Mouse (Mus musculus) liver, embryonic 14.5 days (tissue): ENCODE data around the gene Muc13. TPM values are rescaled to one million over a fixed set of nuclear protein-coding genes. Genes with fewer than 3 reads are reported as not detected.
A peak's percentile ranks its signal among the peaks of the same experiment; 100 is the strongest.

ENCODE experiments used
- ATAC-seq: fragments of 200-750 bp; cut with Nextera tagmentation; 2 replicates; pipeline ENCODE4 v1.8.0; 2017; ENCODE audit warnings: moderate number of reproducible peaks, mild to moderate bottlenecking, moderate library complexity; ENCODE audit not compliant: insufficient read depth
- DNase-seq, 3 experiments: peaks; one replicate each; pipeline ENCODE4 v3.0.0-alpha.2; 2012 to 2013; ENCODE audit warnings: low read depth in 3 of 3, low spot score in 3 of 3
- H3K27ac ChIP-seq: fragments of 300-500 bp; sonication (generic); 2 replicates; pipeline ENCODE4 v1.5.1; 2014; ENCODE audit warnings: moderate library complexity, mild to moderate bottlenecking, control low read depth, inconsistent platforms
- H3K27me3 ChIP-seq: fragments of 300-500 bp; sonication (generic); 2 replicates; pipeline ENCODE4 v1.6.1; 2014; ENCODE audit warnings: mild to moderate bottlenecking, low read length, moderate library complexity; ENCODE audit not compliant: control insufficient read depth, insufficient read depth
- H3K36me3 ChIP-seq: fragments of 300-500 bp; sonication (generic); replicated peaks from 2 replicates; pipeline ENCODE4 v1.6.1; 2014; ENCODE audit warnings: low read depth; ENCODE audit not compliant: control insufficient read depth, insufficient read depth
- H3K4me1 ChIP-seq, 2 experiments: fragments of 200-500 bp in 1 of 2; fragments of 300-500 bp in 1 of 2; sonication (generic) in 1 of 2; replicated peaks; 2 replicates each; pipeline ENCODE4 v1.6.1; 2012 to 2014; ENCODE audit warnings: antibody characterized with exemption in 1 of 2, inconsistent platforms in 1 of 2, low read length in 1 of 2; ENCODE audit not compliant: control insufficient read depth in 2 of 2, insufficient read depth in 2 of 2
- H3K4me2 ChIP-seq: fragments of 300-500 bp; sonication (generic); 2 replicates; pipeline ENCODE4 v1.6.1; 2014; ENCODE audit warnings: low read depth, mild to moderate bottlenecking, control low read depth, moderate library complexity
- H3K4me3 ChIP-seq, 2 experiments: fragments of 200-500 bp in 1 of 2; fragments of 300-500 bp in 1 of 2; sonication (generic) in 1 of 2; 2 replicates each; pipeline ENCODE4 v1.5.1; 2012 to 2014; ENCODE audit warnings: low read depth in 2 of 2, low read length in 2 of 2, mild to moderate bottlenecking in 2 of 2, control low read depth in 1 of 2, inconsistent platforms in 1 of 2, moderate library complexity in 1 of 2; ENCODE audit not compliant: insufficient read depth in 1 of 2
- H3K9ac ChIP-seq: fragments of 300-500 bp; sonication (generic); replicated peaks from 2 replicates; pipeline ENCODE4 v1.6.1; 2014; ENCODE audit warnings: mild to moderate bottlenecking, control low read depth, moderate library complexity
- H3K9me3 ChIP-seq: fragments of 300-500 bp; sonication (generic); 2 replicates; pipeline ENCODE4 v1.6.1; 2016; ENCODE audit warnings: low read length, mixed read lengths; ENCODE audit not compliant: control insufficient read depth
- CTCF ChIP-seq: IDR thresholded peaks from 2 replicates; pipeline ENCODE4 v1.5.1; 2016; ENCODE audit warnings: antibody characterized with exemption, low read depth, control low read depth
- EP300 ChIP-seq: IDR thresholded peaks from 2 replicates; pipeline ENCODE4 v1.6.1; 2016; ENCODE audit warnings: antibody characterized with exemption, low read depth
- WGBS: fragments of 180-500 bp; shearing (Covaris S2); extraction: QIAGEN DNeasy Blood & Tissue Kit; methylation state at CpG from one replicate; pipeline ENCODE4 v1.1.7; 2014; ENCODE audit not compliant: insufficient replicate concordance; 5-methylcytosine and 5-hydroxymethylcytosine counted together
- polyA plus RNA-seq, 2 experiments: library from polyadenylated mRNA; depleted of rRNA in 1 of 2; stranded (reverse) in 1 of 2; unstranded in 1 of 2; fragments of >200 nt; fragmentation: Nextera tagmentation in 1 of 2; extraction: Ambion mirVana in 1 of 2; gene quantifications; 2 replicates each; pipeline versions ENCODE4 v1.2.1 to v1.2.3; 2012 to 2014

The Muc13 gene
- polyA plus RNA-seq, 2 experiments: 1.4 to 1.9 TPM

DNA sequence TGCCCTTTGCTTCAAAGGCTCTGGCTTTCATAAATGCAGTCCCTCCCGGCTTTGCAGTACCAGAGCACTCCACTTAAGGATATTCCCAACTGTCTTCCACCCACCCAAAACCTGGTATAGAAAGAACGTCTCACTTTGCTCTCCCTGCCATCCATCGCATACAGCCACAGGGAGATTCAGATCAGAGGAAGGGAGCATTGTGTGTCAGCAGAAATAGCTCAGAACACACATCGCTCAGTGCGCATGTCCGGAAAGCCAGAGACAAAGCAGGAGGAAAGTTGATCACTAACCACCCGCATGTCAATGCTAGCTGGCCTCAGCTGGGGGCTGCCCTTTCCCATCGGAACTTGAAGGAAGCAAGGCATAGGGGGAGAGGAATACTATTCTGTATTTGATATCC lies 38.5 kb upstream of the Muc13 start:
- Histone ChIP-seq H3K9me3 (no peaks in the 10 kb centered on the region), H3K9ac (no peak overlapping the region; the same call in 1 of the 2 replicates), H3K27me3 (no peaks in the 10 kb centered on the region), H3K4me2 (peak overlapping the region; percentile 43), H3K27ac (no peak overlapping the region), H3K4me3 (peak overlapping the region; percentile 35 to 38), H3K4me1 (peaks cover 0 to 18% of the 10 kb centered on the region in 2 experiments; a peak in 2 of 4 replicates), H3K36me3 (no peaks in the 10 kb centered on the region)
- ATAC-seq (no peak), DNase-seq (no peak)
- WGBS: 45% methylated on average over 8 of the region's 8 CpGs
- TF ChIP-seq EP300 (no peak), CTCF (no peak)

DNA sequence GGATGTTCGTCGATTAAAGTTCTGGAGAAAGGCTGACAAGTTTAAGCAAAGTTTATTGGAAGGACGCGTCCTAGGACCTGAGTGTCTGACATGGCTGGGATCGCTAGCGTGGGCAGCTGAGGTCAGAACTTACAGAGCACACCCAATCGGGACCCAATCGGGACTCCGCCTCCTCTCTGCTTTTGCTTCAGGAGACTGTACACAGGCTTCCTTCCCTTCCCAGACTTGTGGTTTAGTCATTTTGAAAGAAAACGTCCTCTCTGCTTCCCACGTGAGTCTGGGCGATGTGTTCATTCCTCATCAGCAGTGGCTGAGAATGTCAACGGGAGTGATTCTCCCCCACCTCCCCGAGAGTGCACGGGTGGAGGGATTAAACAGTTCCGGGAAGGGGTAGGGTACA lies 37.9 kb upstream of the Muc13 start:
- no peak for DNase-seq
- Histone ChIP-seq H3K4me2 (peak overlapping the region; percentile 43), H3K9ac (peak overlapping the region; percentile 44), H3K36me3 (no peaks in the 10 kb centered on the region), H3K9me3 (no peaks in the 10 kb centered on the region), H3K4me1 (peaks cover 0 to 23% of the 10 kb centered on the region in 2 experiments; a peak in 2 of 4 replicates), H3K27ac (no peak overlapping the region), H3K27me3 (no peaks in the 10 kb centered on the region), H3K4me3 (peak overlapping the region; percentile 35 to 38)
- no peak for TF ChIP-seq EP300
- TF ChIP-seq CTCF: no peak
- 23% methylated on average over 16 of the region's 16 CpGs for WGBS
- ATAC-seq: peak; percentile 55

DNA sequence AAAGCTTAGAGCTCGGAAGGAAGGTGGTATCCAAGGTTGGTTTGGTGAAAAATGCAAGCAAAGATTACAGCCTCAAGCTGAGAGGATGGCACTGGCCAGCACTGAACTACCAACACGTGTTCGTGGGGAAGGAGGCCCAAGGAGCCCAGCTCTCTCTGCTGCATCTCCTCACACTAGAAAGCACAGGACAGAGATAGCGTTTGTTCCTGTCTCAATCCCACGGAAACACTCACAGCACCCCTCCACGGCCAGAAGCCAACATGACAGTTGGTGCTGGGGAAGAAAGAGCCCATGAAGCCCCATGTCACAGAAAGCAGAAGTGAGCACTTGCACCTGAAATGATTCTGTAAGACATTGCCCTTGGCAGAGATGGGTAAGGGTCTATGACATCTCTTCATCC lies 37.4 kb upstream of the Muc13 start:
- Histone ChIP-seq H3K4me1 (peaks cover 1 to 25% of the 10 kb centered on the region in 2 experiments), H3K4me2 (peak overlapping the region; percentile 43), H3K27ac (no peak overlapping the region), H3K36me3 (no peaks in the 10 kb centered on the region), H3K4me3 (peak overlapping the region; percentile 35 to 38), H3K27me3 (no peaks in the 10 kb centered on the region), H3K9ac (no peak overlapping the region; the same call in 1 of the 2 replicates), H3K9me3 (no peaks in the 10 kb centered on the region)
- ATAC-seq (no peak), DNase-seq (no peak)
- TF ChIP-seq EP300 (no peak), CTCF (peak; percentile 24; the same call in 1 of the 2 replicates)
- 15% methylated on average over 6 of the region's 6 CpGs for WGBS

DNA sequence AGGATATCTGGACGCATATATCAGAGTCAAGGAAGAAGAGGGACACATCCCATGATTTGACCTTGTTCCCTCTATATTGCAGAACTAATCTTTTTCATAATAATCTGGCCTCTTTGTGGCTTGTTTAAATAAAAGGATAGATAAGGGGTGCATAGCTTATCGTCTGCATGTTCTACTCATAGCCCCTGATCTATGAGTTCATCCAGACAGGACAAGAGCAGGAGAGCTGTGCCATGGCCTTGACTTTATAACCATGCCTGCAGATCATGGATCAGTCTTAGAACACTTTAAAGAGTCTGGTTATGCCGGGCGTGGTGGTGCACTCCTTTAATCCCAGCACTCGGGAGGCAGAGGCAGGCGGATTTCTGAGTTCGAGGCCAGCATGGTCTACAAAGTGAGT lies 34.6 kb upstream of the Muc13 start:
- H3K4me3 ChIP-seq: no peak overlapping the region
- H3K4me1 ChIP-seq: peaks cover 8 to 39% of the 10 kb centered on the region in 2 experiments
- 73% methylated on average over 7 of the region's 7 CpGs for WGBS
- H3K27me3 ChIP-seq: no peaks in the 10 kb centered on the region
- no peak overlapping the region for H3K9ac ChIP-seq
- H3K9me3 ChIP-seq: no peaks in the 10 kb centered on the region
- no peaks in the 10 kb centered on the region for H3K36me3 ChIP-seq
- H3K27ac ChIP-seq: no peak overlapping the region
- TF ChIP-seq EP300: no peak
- TF ChIP-seq CTCF: no peak
- ATAC-seq: no peak
- no peak for DNase-seq
- no peak overlapping the region for H3K4me2 ChIP-seq

GRCm38 (mm10) chr16:33760542-33760941 lies 33.3 kb upstream of the Muc13 start:
- H3K9ac ChIP-seq: no peak overlapping the region

More at GRCm38 (mm10) chr16:33760542-33760941, 33.3 kb upstream of the Muc13 start:
- DNase-seq (no peak), ATAC-seq (no peak)
- Histone ChIP-seq H3K4me2 (no peak overlapping the region), H3K36me3 (no peaks in the 10 kb centered on the region), H3K4me1 (peaks cover 8 to 46% of the 10 kb centered on the region in 2 experiments), H3K27me3 (no peaks in the 10 kb centered on the region), H3K9me3 (no peaks in the 10 kb centered on the region), H3K4me3 (no peak overlapping the region), H3K27ac (no peak overlapping the region)
- WGBS: 38% methylated on average over 5 of the region's 5 CpGs
- TF ChIP-seq EP300 (no peak), CTCF (no peak)
